Mouse (Mus musculus): Measurements from ENCODE around the gene Slc25a41. TPM values are rescaled to one million over a fixed set of nuclear protein-coding genes. Genes with fewer than 3 reads are reported as not detected.

The Slc25a41 gene
- polyA plus RNA-seq, 1 experiment from 2014 or later: not detected

GRCm38 (mm10) chr17:56997029-56997667 is 44.3 kb downstream of the Slc25a41 start, which contains the start of gene Alkbh7:
Gene Alkbh7, plus strand, starts transcription at chr17:56997339.
- Histone ChIP-seq H3K9me3 (ENCODE audit: control insufficient read depth, low read depth, low read length) (no peaks in the 10 kb centered on the region), H3K4me1 (ENCODE audit: control insufficient read depth, insufficient read depth, low read length) (peaks cover 7% of the 10 kb centered on the region; the same call in 1 of the 2 replicates), H3K4me2 (replicated peaks; ENCODE audit: low read depth, low read length) (peak within 1 kb of the TSS; percentile 67), H3K36me3 (ENCODE audit: control insufficient read depth, insufficient read depth, low read length) (peaks cover 39% of the 10 kb centered on the region), H3K27me3 (ENCODE audit: control insufficient read depth, insufficient read depth, low read length) (no peaks in the 10 kb centered on the region), H3K9ac (replicated peaks; ENCODE audit: low read depth, low read length) (peak within 1 kb of the TSS; percentile 57), H3K27ac (ENCODE audit: low read length) (peak within 1 kb of the TSS; percentile 76), H3K4me3 (ENCODE audit: low read depth, low read length) (peak within 1 kb of the TSS; percentile 73)
- peak; percentile 98 for ATAC-seq (ENCODE audit: insufficient number of reproducible peaks, insufficient read depth, low FRiP score, low read depth)
- under 1% methylated on average over 38 of the region's 38 CpGs for WGBS

- Histone ChIP-seq H3K27ac (ENCODE audit: low read length) (no peak overlapping the region), H3K4me2 (replicated peaks; ENCODE audit: low read depth, low read length) (peak overlapping the region; percentile 30; the same call in 1 of the 2 replicates), H3K9ac (replicated peaks; ENCODE audit: low read depth, low read length) (no peak overlapping the region), H3K4me1 (ENCODE audit: control insufficient read depth, insufficient read depth, low read length) (peaks cover 7% of the 10 kb centered on the region; the same call in 1 of the 2 replicates), H3K36me3 (ENCODE audit: control insufficient read depth, insufficient read depth, low read length) (peaks cover 40% of the 10 kb centered on the region), H3K9me3 (ENCODE audit: control insufficient read depth, low read depth, low read length) (no peaks in the 10 kb centered on the region), H3K27me3 (ENCODE audit: control insufficient read depth, insufficient read depth, low read length) (no peaks in the 10 kb centered on the region), H3K4me3 (ENCODE audit: low read depth, low read length) (peak overlapping the region; percentile 73; the same call in 1 of the 2 replicates)
- 61% methylated on average over 2 of the region's 2 CpGs for WGBS
- ATAC-seq (ENCODE audit: insufficient number of reproducible peaks, insufficient read depth, low FRiP score, low read depth): no peak
Observed at GRCm38 (mm10) chr17:56996506-56996905, 44.9 kb downstream of the Slc25a41 start.

- 90% methylated on average over 8 of the region's 8 CpGs for WGBS
- Histone ChIP-seq H3K4me3 (ENCODE audit: low read depth, low read length) (no peak overlapping the region), H3K36me3 (ENCODE audit: control insufficient read depth, insufficient read depth, low read length) (peaks cover 40% of the 10 kb centered on the region), H3K9ac (replicated peaks; ENCODE audit: low read depth, low read length) (no peak overlapping the region), H3K9me3 (ENCODE audit: control insufficient read depth, low read depth, low read length) (no peaks in the 10 kb centered on the region), H3K4me2 (replicated peaks; ENCODE audit: low read depth, low read length) (no peak overlapping the region), H3K27ac (ENCODE audit: low read length) (no peak overlapping the region), H3K27me3 (ENCODE audit: control insufficient read depth, insufficient read depth, low read length) (no peaks in the 10 kb centered on the region), H3K4me1 (ENCODE audit: control insufficient read depth, insufficient read depth, low read length) (peaks cover 13% of the 10 kb centered on the region)
- ATAC-seq (ENCODE audit: insufficient number of reproducible peaks, insufficient read depth, low FRiP score, low read depth): no peak
Observed at GRCm38 (mm10) chr17:56995046-56995445, 46.4 kb downstream of the Slc25a41 start.

- ATAC-seq (ENCODE audit: insufficient number of reproducible peaks, insufficient read depth, low FRiP score, low read depth): no peak
- peak overlapping the region; percentile 80; the same call in 1 of the 2 replicates for H3K9ac ChIP-seq (replicated peaks; ENCODE audit: low read depth, low read length)
- no peaks in the 10 kb centered on the region for H3K27me3 ChIP-seq (ENCODE audit: control insufficient read depth, insufficient read depth, low read length)
- no peaks in the 10 kb centered on the region for H3K9me3 ChIP-seq (ENCODE audit: control insufficient read depth, low read depth, low read length)
- no peak overlapping the region for H3K27ac ChIP-seq (ENCODE audit: low read length)
- peaks cover 30% of the 10 kb centered on the region for H3K36me3 ChIP-seq (ENCODE audit: control insufficient read depth, insufficient read depth, low read length)
- 81% methylated on average over 2 of the region's 2 CpGs for WGBS
- peak overlapping the region; percentile 91 for H3K4me3 ChIP-seq (ENCODE audit: low read depth, low read length)
- peaks cover 6% of the 10 kb centered on the region for H3K4me1 ChIP-seq (ENCODE audit: control insufficient read depth, insufficient read depth, low read length)
- H3K4me2 ChIP-seq (replicated peaks; ENCODE audit: low read depth, low read length): peak overlapping the region; percentile 66
Observed at GRCm38 (mm10) chr17:56990966-56991365, 50.5 kb downstream of the Slc25a41 start.

- WGBS: under 1% methylated on average over 52 of the region's 52 CpGs
- ATAC-seq (ENCODE audit: insufficient number of reproducible peaks, insufficient read depth, low FRiP score, low read depth): peak; percentile 96
Observed at GRCm38 (mm10) chr17:56990115-56990746, 51.2 kb downstream of the Slc25a41 start, which contains the start of gene Clpp. Gene Clpp, plus strand, starts transcription at chr17:56990305.

GRCm38 (mm10) chr17:56989467-56990114 is 51.9 kb downstream of the Slc25a41 start:
- peak overlapping the region; percentile 91 for H3K4me3 ChIP-seq (ENCODE audit: low read depth, low read length)
- H3K9me3 ChIP-seq (ENCODE audit: control insufficient read depth, low read depth, low read length): no peaks in the 10 kb centered on the region
- peaks cover 6% of the 10 kb centered on the region for H3K4me1 ChIP-seq (ENCODE audit: control insufficient read depth, insufficient read depth, low read length)
- peak; percentile 91 for ATAC-seq (ENCODE audit: insufficient number of reproducible peaks, insufficient read depth, low FRiP score, low read depth)
- WGBS: 2% methylated on average over 25 of the region's 25 CpGs
- peaks cover 18% of the 10 kb centered on the region for H3K36me3 ChIP-seq (ENCODE audit: control insufficient read depth, insufficient read depth, low read length)
- peak overlapping the region; percentile 59; the same call in 1 of the 2 replicates for H3K27ac ChIP-seq (ENCODE audit: low read length)
- peak overlapping the region; percentile 46 for H3K9ac ChIP-seq (replicated peaks; ENCODE audit: low read depth, low read length)
- peak overlapping the region; percentile 69 for H3K4me2 ChIP-seq (replicated peaks; ENCODE audit: low read depth, low read length)
- no peaks in the 10 kb centered on the region for H3K27me3 ChIP-seq (ENCODE audit: control insufficient read depth, insufficient read depth, low read length)

More at GRCm38 (mm10) chr17:56990115-56990746, 51.2 kb downstream of the Slc25a41 start, which contains the start of gene Clpp:
- peak within 1 kb of the TSS; percentile 69 for H3K4me2 ChIP-seq (replicated peaks; ENCODE audit: low read depth, low read length)
- no peaks in the 10 kb centered on the region for H3K27me3 ChIP-seq (ENCODE audit: control insufficient read depth, insufficient read depth, low read length)
- no peaks in the 10 kb centered on the region for H3K9me3 ChIP-seq (ENCODE audit: control insufficient read depth, low read depth, low read length)
- peak within 1 kb of the TSS; percentile 91 for H3K4me3 ChIP-seq (ENCODE audit: low read depth, low read length)
- peak within 1 kb of the TSS; percentile 59; the same call in 1 of the 2 replicates for H3K27ac ChIP-seq (ENCODE audit: low read length)
- H3K9ac ChIP-seq (replicated peaks; ENCODE audit: low read depth, low read length): peak within 1 kb of the TSS; percentile 80
- H3K36me3 ChIP-seq (ENCODE audit: control insufficient read depth, insufficient read depth, low read length): peaks cover 24% of the 10 kb centered on the region
- peaks cover 6% of the 10 kb centered on the region for H3K4me1 ChIP-seq (ENCODE audit: control insufficient read depth, insufficient read depth, low read length)

- H3K4me2 ChIP-seq (replicated peaks; ENCODE audit: low read depth, low read length): peak overlapping the region; percentile 69
- WGBS: 65% methylated on average over 7 of the region's 7 CpGs
- H3K4me3 ChIP-seq (ENCODE audit: low read depth, low read length): peak overlapping the region; percentile 91
- peaks cover 6% of the 10 kb centered on the region for H3K4me1 ChIP-seq (ENCODE audit: control insufficient read depth, insufficient read depth, low read length)
- no peak overlapping the region; the same call in 1 of the 2 replicates for H3K9ac ChIP-seq (replicated peaks; ENCODE audit: low read depth, low read length)
- no peak for ATAC-seq (ENCODE audit: insufficient number of reproducible peaks, insufficient read depth, low FRiP score, low read depth)
- H3K27me3 ChIP-seq (ENCODE audit: control insufficient read depth, insufficient read depth, low read length): no peaks in the 10 kb centered on the region
- H3K9me3 ChIP-seq (ENCODE audit: control insufficient read depth, low read depth, low read length): no peaks in the 10 kb centered on the region
- H3K27ac ChIP-seq (ENCODE audit: low read length): no peak overlapping the region
- H3K36me3 ChIP-seq (ENCODE audit: control insufficient read depth, insufficient read depth, low read length): peaks cover 15% of the 10 kb centered on the region
Observed at GRCm38 (mm10) chr17:56988921-56989430, 52.5 kb downstream of the Slc25a41 start.

GRCm38 (mm10) chr17:56988441-56988840 is 53.0 kb downstream of the Slc25a41 start:
- WGBS: 78% methylated on average over 7 of the region's 7 CpGs

More at GRCm38 (mm10) chr17:56988441-56988840, 53.0 kb downstream of the Slc25a41 start:
- Histone ChIP-seq H3K4me3 (ENCODE audit: low read depth, low read length) (no peak overlapping the region), H3K36me3 (ENCODE audit: control insufficient read depth, insufficient read depth, low read length) (peaks cover 10% of the 10 kb centered on the region), H3K4me1 (ENCODE audit: control insufficient read depth, insufficient read depth, low read length) (peaks cover 6% of the 10 kb centered on the region), H3K4me2 (replicated peaks; ENCODE audit: low read depth, low read length) (no peak overlapping the region), H3K27me3 (ENCODE audit: control insufficient read depth, insufficient read depth, low read length) (no peaks in the 10 kb centered on the region), H3K27ac (ENCODE audit: low read length) (no peak overlapping the region), H3K9me3 (ENCODE audit: control insufficient read depth, low read depth, low read length) (no peaks in the 10 kb centered on the region), H3K9ac (replicated peaks; ENCODE audit: low read depth, low read length) (no peak overlapping the region)
- ATAC-seq (ENCODE audit: insufficient number of reproducible peaks, insufficient read depth, low FRiP score, low read depth): no peak
